Mouse (Mus musculus) fibroblast of lung, adult 2 months (primary cell): ENCODE measurements at regions not wholly inside any gene's neighbourhood (a gene's known extent, or its start where the extent isn't known, plus 50 kb on each side); places are given as distances from the start of the nearest gene placed in this dataset.

ENCODE experiments used
- DNase-seq: peaks from one replicate; pipeline ENCODE4 v3.0.0-alpha.2; 2011; ENCODE audit warnings: low read depth

DNA sequence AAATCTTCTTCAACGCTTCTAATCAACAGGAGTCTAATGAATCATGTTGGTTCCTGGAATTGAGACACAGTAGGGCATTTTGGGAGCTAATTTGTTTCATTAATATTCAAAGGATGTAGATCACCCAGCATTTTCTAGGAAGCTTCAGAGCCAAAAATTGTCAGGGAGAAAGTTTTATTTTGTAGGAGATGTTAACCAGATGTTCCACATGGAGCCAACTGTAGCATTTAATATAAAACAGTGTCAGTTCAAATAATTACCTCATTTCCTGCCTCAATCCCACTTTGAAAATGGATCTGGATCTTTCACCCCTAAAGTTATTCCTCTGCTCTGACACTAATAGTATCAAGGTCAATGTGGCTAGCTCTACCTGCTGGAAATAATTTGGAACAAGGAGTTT lies 389.6 kb upstream of the Lmcd1 start:
- DNase-seq, result no peak

- DNase-seq, result no peak
Observed at GRCm38 (mm10) chr6:111911997-111912396, 361.6 kb upstream of the Lmcd1 start.

- no peak for DNase-seq
Observed at GRCm38 (mm10) chr6:111913771-111914405, 359.7 kb upstream of the Lmcd1 start.

DNA sequence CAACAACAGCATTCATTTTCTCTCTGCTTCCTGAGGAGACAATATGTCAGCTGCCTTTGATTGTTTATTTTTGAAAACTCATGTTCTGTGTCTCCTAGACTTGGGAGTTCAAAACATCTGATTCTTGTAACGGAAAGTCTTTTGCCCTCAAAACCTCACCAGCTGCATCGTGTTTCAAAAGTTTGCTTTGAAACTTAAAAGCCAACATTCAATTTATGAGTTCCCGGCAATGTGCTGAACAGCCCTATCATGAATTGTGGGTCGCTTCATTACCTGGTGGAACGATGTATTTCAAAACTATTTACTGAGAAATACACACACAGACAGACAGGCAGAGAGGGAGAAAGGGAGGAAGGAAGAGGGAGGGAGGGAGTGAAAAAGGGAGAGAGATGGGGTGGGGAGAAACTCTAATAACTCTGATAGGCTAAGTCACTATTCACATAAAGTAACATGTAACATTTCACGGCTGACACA lies 356.3 kb upstream of the Lmcd1 start:
- DNase-seq, result no peak

DNA sequence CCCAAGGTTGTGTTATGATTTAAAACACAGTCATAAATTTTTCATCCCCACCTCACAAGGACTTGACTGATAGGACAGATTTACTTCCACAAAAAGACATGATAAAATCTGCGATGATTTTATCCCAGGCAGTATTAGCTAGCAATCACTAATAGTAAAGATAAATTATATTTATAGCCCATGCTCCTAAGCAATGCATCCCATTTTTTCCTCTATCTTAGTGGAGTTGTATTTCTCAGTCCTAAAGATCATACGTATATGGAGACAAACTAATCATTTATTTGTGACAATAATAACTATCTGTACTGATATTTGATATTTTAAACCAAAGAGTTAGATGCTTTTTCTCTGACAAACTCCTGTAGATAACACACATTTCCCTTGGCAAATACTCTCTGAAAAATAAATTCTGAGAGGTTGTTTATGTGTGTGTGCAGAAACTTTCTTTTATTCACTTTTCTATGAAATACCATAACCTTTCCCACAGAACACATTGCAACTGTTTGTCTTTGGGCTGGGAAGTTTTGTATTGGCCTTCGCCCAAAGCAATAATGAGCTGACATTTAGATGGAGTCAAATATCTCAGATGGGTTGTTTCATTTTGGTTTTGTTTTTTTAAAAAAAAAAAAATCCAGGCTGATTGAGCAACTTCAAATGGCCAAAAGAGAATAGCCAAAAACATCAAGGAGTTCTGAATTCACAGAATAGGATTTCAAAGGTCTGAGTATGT lies 355.5 kb upstream of the Lmcd1 start:
- DNase-seq, result peak; percentile 70

DNA sequence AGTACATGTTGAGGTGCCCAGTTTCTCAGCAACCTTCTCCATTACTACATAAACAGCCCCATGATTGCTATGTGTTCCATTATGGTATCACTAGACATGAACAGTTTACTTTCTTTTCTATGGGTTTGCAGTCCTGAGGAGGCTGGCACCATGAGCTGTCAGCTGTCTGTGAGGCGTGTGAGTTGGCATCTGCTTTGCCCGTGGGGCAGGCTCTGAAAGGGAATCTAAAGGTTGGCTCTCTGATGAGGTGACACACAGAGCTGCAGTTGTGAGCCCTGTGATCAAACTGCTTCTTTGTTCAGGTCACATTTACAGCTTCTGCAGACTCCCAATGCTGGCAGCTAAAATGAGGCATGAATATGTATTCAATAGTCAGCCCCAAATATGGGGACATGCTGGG lies 341.0 kb upstream of the Lmcd1 start:
- DNase-seq, result no peak

DNA sequence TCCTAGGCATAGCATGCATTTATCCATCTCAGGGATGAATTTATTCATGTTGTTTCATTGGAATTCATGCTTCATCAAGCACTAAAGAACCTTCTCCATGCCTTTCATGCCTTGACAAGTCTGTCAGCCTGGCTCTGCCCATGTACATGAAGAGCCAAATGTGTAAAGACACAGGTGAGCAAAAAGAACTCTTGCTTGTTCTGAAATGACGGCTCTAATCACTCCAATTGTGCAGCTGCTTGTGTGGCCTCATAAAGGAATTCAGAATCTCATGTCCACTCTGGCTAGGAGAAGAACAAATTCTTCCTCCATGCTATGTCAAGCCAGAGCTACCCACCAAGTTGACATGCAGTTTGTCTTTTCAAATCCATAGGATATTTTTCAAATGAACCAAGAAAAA lies 319.2 kb upstream of the Lmcd1 start:
- no peak for DNase-seq

GRCm38 (mm10) chr6:111965766-111966165 lies 307.8 kb upstream of the Lmcd1 start:
- DNase-seq, result no peak

DNA sequence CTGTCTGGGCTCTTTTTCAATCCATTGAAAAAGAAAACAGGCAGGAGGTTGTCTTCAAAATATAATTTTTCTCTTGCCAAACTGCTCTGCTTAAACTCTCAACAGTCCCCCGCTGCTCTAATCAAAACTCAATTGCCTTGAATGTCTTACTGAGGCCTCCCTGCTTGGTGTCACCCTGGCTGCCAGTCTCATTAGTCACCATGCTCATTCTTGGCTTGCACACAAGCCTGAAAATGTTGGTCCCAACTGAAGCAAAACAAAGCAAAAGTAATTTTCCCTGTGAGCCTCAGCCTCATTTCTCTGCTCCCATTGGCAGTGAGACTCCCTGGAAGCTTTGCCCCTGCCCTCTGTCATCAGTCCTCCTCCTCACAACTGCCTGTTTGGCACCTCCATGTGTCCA lies 288.1 kb upstream of the Lmcd1 start:
- peak; percentile 47 for DNase-seq

DNA sequence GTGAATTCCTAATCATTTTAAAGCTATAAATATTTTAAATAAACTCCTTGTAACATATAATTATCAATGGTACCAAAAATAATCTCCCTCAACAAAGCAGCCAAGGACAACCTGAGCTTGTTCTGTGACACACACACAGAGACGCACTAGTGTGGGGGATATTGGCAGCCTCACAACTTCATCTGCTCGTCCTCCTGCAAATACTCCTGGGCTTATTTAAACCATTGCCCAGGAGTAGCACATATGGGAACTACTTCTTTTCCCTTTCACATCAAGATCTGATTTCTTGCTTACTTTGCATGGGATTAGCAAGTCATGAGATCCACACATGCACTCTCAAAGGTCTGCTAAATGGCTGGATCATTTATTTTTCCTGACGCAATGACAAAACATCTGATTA lies 277.7 kb upstream of the Lmcd1 start:
- DNase-seq, result no peak

- no peak for DNase-seq
Observed at GRCm38 (mm10) chr6:112003784-112004471, 269.6 kb upstream of the Lmcd1 start.

GRCm38 (mm10) chr6:112026261-112027205 lies 247.0 kb upstream of the Lmcd1 start:
- DNase-seq, result peak; percentile 2

DNA sequence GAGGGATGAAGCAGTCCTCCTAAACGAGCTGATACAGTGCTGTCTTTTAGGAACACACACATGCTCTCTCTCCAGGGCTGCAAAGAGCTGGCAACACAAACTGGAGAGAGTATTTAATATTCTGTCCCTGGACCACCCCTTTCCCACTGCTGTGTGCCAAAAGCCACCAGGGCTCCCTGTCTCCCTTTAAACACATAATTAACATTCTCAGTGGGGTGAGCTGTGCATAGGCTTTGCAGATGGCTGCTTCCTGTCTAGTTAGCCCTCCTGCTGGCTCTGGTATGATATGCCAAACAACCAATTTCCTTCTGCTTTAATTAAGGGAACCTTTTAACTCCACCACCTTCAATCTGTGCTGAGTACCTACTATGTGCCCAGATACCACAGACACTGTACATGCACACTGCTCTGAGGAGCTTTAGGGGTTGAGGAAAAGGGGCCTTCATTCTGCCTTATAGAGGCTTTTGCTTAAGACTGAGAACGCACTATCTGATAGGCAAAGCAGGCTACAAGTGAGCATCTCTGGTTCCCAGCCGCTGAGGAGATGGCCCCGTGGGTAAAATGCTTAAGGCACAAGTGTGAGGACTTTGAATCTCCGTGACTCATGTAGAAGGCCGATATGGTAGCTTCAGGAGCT lies 222.9 kb upstream of the Lmcd1 start:
- DNase-seq, result no peak

GRCm38 (mm10) chr6:112052193-112052592 lies 221.4 kb upstream of the Lmcd1 start:
- DNase-seq, result no peak

- DNase-seq, result no peak
Observed at GRCm38 (mm10) chr6:112057895-112058294, 215.7 kb upstream of the Lmcd1 start.

DNA sequence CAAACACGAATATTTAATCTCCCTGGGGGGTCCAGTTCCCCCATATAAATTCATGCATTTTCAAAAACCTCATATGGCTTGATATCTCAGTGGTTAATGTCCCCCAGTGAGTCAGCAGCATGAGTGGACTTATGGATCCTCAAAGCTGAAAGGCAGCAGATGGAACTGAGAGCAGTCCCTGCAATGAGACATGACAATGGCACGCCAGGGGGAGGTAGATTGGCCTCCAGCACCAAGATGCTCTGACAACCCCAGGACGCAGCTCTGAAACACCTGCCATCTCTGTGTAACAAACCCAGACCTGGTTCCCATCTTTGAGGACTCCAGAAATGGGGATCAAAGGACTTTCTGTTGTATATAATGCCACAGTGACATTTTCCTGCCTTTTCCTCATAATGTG lies 210.6 kb upstream of the Lmcd1 start:
- DNase-seq, result no peak

- DNase-seq, result no peak
Observed at GRCm38 (mm10) chr6:112090597-112090996, 183.0 kb upstream of the Lmcd1 start.

DNA sequence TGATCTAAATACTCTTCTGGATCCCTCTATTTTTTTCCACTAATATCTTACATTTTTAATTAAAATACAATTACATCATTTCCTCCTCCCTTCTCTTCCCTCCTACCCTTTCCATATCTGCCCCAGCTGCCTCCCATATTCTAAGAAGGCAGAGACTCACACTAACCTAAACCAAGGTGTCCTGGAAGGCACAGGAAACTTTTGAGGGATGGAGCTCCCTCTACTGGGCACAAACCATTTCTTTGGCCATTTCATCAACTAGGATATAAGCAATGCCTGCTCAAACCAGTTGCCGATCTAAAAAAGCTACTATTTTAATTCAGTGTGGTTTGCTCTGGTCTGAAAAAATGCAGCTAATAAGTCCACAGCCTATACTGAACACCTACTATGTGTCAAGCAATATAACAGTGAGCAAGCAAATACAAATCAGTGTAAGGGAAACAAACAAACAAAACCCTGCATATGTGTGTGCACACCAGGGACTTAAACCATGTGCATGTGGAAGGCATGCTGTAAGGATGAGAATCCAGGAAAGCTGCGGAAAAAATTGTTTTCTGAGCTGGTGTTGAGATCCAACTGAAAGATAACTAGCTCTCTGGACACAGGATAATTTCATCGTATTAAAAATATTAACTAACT lies 182.3 kb upstream of the Lmcd1 start:
- peak; percentile 27 for DNase-seq

- DNase-seq, result no peak
Observed at GRCm38 (mm10) chr6:112093300-112093699, 180.3 kb upstream of the Lmcd1 start.

DNA sequence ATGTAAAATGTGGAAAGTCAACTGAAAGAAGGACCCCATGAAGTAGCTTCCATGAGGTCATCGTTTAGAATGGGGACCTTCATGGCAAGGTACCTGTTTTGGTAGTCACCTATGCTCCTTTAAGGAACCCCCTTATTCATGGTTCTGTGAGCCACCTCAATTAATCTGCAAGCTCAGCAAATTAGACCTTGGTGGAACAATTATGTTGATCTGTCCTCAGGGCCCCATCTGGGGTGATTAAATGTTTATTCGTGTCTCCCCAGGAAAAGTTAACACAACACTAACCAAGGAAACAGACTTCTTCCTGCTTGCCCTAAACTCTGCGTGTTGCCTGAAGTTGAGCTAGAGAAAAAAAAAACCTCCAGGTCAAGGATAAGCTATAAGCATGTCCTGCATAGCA lies 175.9 kb upstream of the Lmcd1 start:
- no peak for DNase-seq

- peak; percentile 22 for DNase-seq
Observed at GRCm38 (mm10) chr6:112108651-112109050, 164.9 kb upstream of the Lmcd1 start.
